Mouse (Mus musculus) bone marrow, adult 2 months (tissue): ENCODE data around the gene Gm3776.
"Not testable (repeated sequence)": the region's sequence is repeated elsewhere in the genome, so short reads cannot be mapped to it uniquely, and the experiment has no call there.

Source experiments
- CTCF ChIP-seq: fragments of 200-500 bp; IDR thresholded peaks from 2 replicates; pipeline ENCODE4 v1.5.1; 2011; ENCODE audit warnings: low read length, control low read depth; ENCODE audit not compliant: control insufficient read depth, insufficient read depth
- POLR2A ChIP-seq: fragments of 200-500 bp; IDR thresholded peaks from 2 replicates; pipeline ENCODE4 v1.6.1; 2011; ENCODE audit warnings: low read depth, mild to moderate bottlenecking, control low read depth, low read length, borderline replicate concordance; ENCODE audit not compliant: control insufficient read depth

DNA sequence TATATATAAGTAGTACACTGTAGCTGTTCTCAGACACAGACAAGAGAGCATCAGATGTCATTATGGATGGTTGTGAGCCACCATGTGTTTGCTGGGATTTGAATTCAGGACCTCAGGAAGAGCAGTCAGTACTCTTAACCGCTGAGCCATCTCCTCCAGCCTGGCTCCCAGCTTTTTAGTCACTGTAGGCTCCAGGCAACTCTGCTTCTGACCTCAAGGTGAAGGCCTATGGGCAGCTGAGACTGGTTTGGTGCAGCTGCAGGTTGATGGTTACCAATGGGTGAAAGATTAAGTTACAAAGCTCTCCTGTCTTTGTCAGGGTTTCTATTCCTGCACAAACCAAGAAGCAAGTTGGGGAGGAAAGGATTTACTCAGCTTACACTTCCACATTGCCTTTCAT, 36.8 kb downstream of the Gm3776 start:
- TF ChIP-seq POLR2A, CTCF: not testable (repeated sequence)
